Mouse (Mus musculus) stomach, postnatal 0 days (tissue): Measurements from ENCODE around the gene Psg18. TPM values are rescaled to one million over a fixed set of nuclear protein-coding genes. Genes with fewer than 3 reads are reported as not detected.
"Not testable (repeated sequence)": the region's sequence is repeated elsewhere in the genome, so short reads cannot be mapped to it uniquely, and the experiment has no call there.

Experiments used
- ATAC-seq: fragments of 200-750 bp; cut with Nextera tagmentation; 2 replicates; pipeline ENCODE4 v1.8.0; 2017; ENCODE audit not compliant: low FRiP score, low TSS enrichment
- DNase-seq: peaks from one replicate; pipeline ENCODE4 v3.0.0-alpha.2; 2016; ENCODE audit warnings: low spot score
- H3K27ac ChIP-seq: fragments of 300-500 bp; sonication (generic); replicated peaks from 2 replicates; pipeline ENCODE4 v1.5.1; 2014; ENCODE audit warnings: mild to moderate bottlenecking, control low read depth
- H3K27me3 ChIP-seq: fragments of 300-500 bp; sonication (generic); 2 replicates; pipeline ENCODE4 v1.6.1; 2014; ENCODE audit warnings: low read length; ENCODE audit not compliant: control insufficient read depth, insufficient read depth
- H3K36me3 ChIP-seq: fragments of 300-500 bp; sonication (generic); 2 replicates; pipeline ENCODE4 v1.6.1; 2014; ENCODE audit warnings: low read length, mixed read lengths; ENCODE audit not compliant: control insufficient read depth, insufficient read depth
- H3K4me1 ChIP-seq: fragments of 300-500 bp; sonication (generic); replicated peaks from 2 replicates; pipeline ENCODE4 v1.6.1; 2014; ENCODE audit warnings: antibody characterized with exemption; ENCODE audit not compliant: control insufficient read depth, insufficient read depth
- H3K4me2 ChIP-seq: fragments of 300-500 bp; sonication (generic); replicated peaks from 2 replicates; pipeline ENCODE4 v1.6.1; 2014; ENCODE audit warnings: low read depth, mild to moderate bottlenecking, control low read depth, moderate library complexity
- H3K4me3 ChIP-seq: fragments of 300-500 bp; sonication (generic); 2 replicates; pipeline ENCODE4 v1.5.1; 2014; ENCODE audit warnings: low read depth, low read length, control low read depth
- H3K9ac ChIP-seq: fragments of 300-500 bp; sonication (generic); 2 replicates; pipeline ENCODE4 v1.6.1; 2014; ENCODE audit warnings: mild to moderate bottlenecking, low read length, control low read depth, mixed read lengths
- H3K9me3 ChIP-seq: fragments of 300-500 bp; sonication (generic); 2 replicates; pipeline ENCODE4 v1.6.1; 2016; ENCODE audit warnings: low read length; ENCODE audit not compliant: control insufficient read depth
- CTCF ChIP-seq: IDR thresholded peaks from 2 replicates; pipeline ENCODE4 v1.5.1; 2016; ENCODE audit warnings: antibody characterized with exemption, low read depth, mild to moderate bottlenecking, moderate library complexity
- EP300 ChIP-seq: optimal IDR thresholded peaks from 2 replicates; pipeline ENCODE3; 2016; ENCODE audit warnings: antibody characterized with exemption
- WGBS: fragments of 180-500 bp; shearing (Covaris S2); extraction: QIAGEN DNeasy Blood & Tissue Kit; methylation state at CpG from one replicate; pipeline ENCODE4 v1.1.7; 2014; 5-methylcytosine and 5-hydroxymethylcytosine counted together
- polyA plus RNA-seq: library from polyadenylated mRNA; unstranded; fragments of >200 nt; fragmentation: Nextera tagmentation; extraction: Ambion mirVana; gene quantifications from 2 replicates; pipeline ENCODE4 v1.2.1, GENCODE M21; 2015

The Psg18 gene
- not detected in 2 replicates for polyA plus RNA-seq

GRCm38 (mm10) chr7:18354909-18355308 is at the start of gene Psg18:
TSS of gene Psg18 (minus strand) at chr7:18355009.
- WGBS: 55% methylated on average over 3 of the region's 3 CpGs
- not testable (repeated sequence) for H3K4me3 ChIP-seq, H3K36me3 ChIP-seq, H3K27me3 ChIP-seq, H3K4me2 ChIP-seq, H3K27ac ChIP-seq, H3K9me3 ChIP-seq, DNase-seq, H3K4me1 ChIP-seq, ATAC-seq, H3K9ac ChIP-seq

- Histone ChIP-seq H3K9ac (no peak overlapping the region), H3K36me3 (no peaks in the 10 kb centered on the region), H3K9me3 (no peaks in the 10 kb centered on the region), H3K27ac (no peak overlapping the region), H3K27me3 (no peaks in the 10 kb centered on the region), H3K4me1 (no peaks in the 10 kb centered on the region), H3K4me2 (no peak overlapping the region), H3K4me3 (no peak overlapping the region)
- TF ChIP-seq CTCF: no peak
- TF ChIP-seq EP300: no peak
- no peak for ATAC-seq
- WGBS: 50% methylated on average over 10 of the region's 11 CpGs
- no peak for DNase-seq
Observed at GRCm38 (mm10) chr7:18403407-18403806, 48.6 kb upstream of the Psg18 start.

- TF ChIP-seq EP300: no peak
- H3K4me2 ChIP-seq: peak overlapping the region; percentile 11; the same call in 1 of the 2 replicates
- peak; percentile 35 for DNase-seq
- WGBS: 39% methylated on average over 18 of the region's 35 CpGs
- H3K4me1 ChIP-seq: no peaks in the 10 kb centered on the region
- H3K9ac ChIP-seq: no peak overlapping the region
- H3K36me3 ChIP-seq: no peaks in the 10 kb centered on the region
- no peak overlapping the region for H3K27ac ChIP-seq
- peak overlapping the region; percentile 12; the same call in 1 of the 2 replicates for H3K4me3 ChIP-seq
- no peaks in the 10 kb centered on the region for H3K27me3 ChIP-seq
- H3K9me3 ChIP-seq: no peaks in the 10 kb centered on the region
- peak; percentile 42; the same call in 1 of the 2 replicates for ATAC-seq
Observed at GRCm38 (mm10) chr7:18402527-18403237, 47.9 kb upstream of the Psg18 start.

DNA sequence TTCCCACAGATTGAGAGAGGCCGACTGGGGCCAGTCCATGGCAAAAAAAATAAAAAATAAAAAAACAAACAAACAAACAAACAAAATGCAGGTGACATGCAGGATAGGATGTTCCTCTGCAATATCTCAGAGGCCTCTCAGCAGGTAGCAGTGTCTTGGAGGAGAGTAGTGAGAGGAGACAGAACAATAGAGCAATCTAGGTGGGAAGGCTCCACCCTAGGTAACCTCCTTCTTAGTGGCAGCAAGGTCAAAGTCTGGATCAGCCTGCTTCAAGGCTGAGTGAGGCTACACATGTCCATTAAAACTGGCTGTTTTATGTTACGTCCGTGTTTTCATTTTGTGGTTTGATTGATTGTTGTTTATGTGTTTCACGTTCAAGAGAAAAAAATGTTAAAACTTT is 36.7 kb upstream of the Psg18 start:
- WGBS: 65% methylated on average over 4 of the region's 4 CpGs
- ATAC-seq, H3K4me2 ChIP-seq, H3K27ac ChIP-seq, H3K27me3 ChIP-seq, H3K9ac ChIP-seq, DNase-seq, H3K36me3 ChIP-seq, H3K4me1 ChIP-seq, H3K9me3 ChIP-seq, H3K4me3 ChIP-seq: not testable (repeated sequence)

GRCm38 (mm10) chr7:18378295-18378694 is 23.5 kb upstream of the Psg18 start:
- Histone ChIP-seq H3K36me3 (no peaks in the 10 kb centered on the region), H3K4me3 (no peak overlapping the region), H3K27me3 (no peaks in the 10 kb centered on the region), H3K9me3 (no peaks in the 10 kb centered on the region), H3K27ac (no peak overlapping the region), H3K9ac (no peak overlapping the region), H3K4me2 (no peak overlapping the region), H3K4me1 (no peaks in the 10 kb centered on the region)
- DNase-seq (no peak), ATAC-seq (no peak)
- TF ChIP-seq EP300: no peak
- TF ChIP-seq CTCF: no peak
- 38% methylated on average over 2 of the region's 2 CpGs for WGBS

DNA sequence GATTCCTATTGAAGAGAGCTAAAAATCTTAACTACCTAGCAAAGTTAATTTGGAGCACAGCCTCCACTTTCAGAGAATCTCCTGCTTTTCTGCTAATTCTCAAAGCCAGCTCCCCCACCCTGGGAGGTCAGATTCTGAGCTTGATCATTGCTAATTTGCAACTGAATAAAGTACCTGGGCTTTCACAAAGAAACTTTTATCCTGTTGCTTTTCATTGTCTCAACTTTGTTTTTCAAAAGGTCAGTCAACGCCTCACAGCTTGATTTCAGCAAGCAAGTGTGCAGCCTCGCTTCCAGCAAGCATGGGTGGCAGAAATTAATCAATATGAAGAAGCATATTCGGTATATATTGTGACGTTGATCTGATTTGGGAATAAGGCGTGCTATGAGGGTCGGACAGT is 19.4 kb downstream of the Psg18 start:
- not testable (repeated sequence) for H3K4me2 ChIP-seq, DNase-seq, H3K27me3 ChIP-seq, H3K9me3 ChIP-seq, H3K9ac ChIP-seq, H3K27ac ChIP-seq, ATAC-seq, H3K36me3 ChIP-seq, H3K4me1 ChIP-seq, H3K4me3 ChIP-seq
- WGBS: 68% methylated on average over 6 of the region's 6 CpGs

Other genes with a start within 250 kb of the Psg18 start
- not detected in 2 replicates for gene Igfl3, start 178.5 kb downstream of the Psg18 start, polyA plus RNA-seq
- gene Mill1, start 109.7 kb downstream of the Psg18 start, polyA plus RNA-seq: not detected in 2 replicates
- not detected in 2 replicates for gene Psg28, start 77.0 kb upstream of the Psg18 start, polyA plus RNA-seq
- not detected in 2 replicates for gene Psg26, start 129.2 kb upstream of the Psg18 start, polyA plus RNA-seq
- gene Psg25, start 177.3 kb upstream of the Psg18 start, polyA plus RNA-seq: not detected in 2 replicates
- not detected in 2 replicates for gene Psg27, start 212.3 kb upstream of the Psg18 start, polyA plus RNA-seq